Mouse (Mus musculus) ES-Bruce4 (cell line): ENCODE results near the gene Cacna1d. TPM values are rescaled to one million over a fixed set of nuclear protein-coding genes. Genes with fewer than 3 reads are reported as not detected.

Experiments
- H3K27ac ChIP-seq: 2 replicates; pipeline ENCODE4 v1.5.1; 2012; ENCODE audit warnings: low read length, inconsistent platforms; ENCODE audit not compliant: insufficient read depth
- H3K27me3 ChIP-seq: 2 replicates; pipeline ENCODE4 v1.6.1; 2012; ENCODE audit warnings: mild to moderate bottlenecking, low read length, inconsistent platforms; ENCODE audit not compliant: control insufficient read depth, poor library complexity, insufficient read depth, severe bottlenecking
- H3K36me3 ChIP-seq: 2 replicates; pipeline ENCODE4 v1.6.1; 2012; ENCODE audit warnings: inconsistent platforms, mild to moderate bottlenecking, low read length, moderate library complexity; ENCODE audit not compliant: control insufficient read depth, poor library complexity, insufficient read depth, severe bottlenecking
- H3K4me1 ChIP-seq: one replicate; pipeline ENCODE4 v1.8.1; 2011; ENCODE audit warnings: low read length; ENCODE audit not compliant: control insufficient read depth, insufficient read depth
- H3K4me3 ChIP-seq: 2 replicates; pipeline ENCODE4 v1.5.1; 2011; ENCODE audit warnings: low read depth, mild to moderate bottlenecking, low read length
- H3K9ac ChIP-seq: 2 replicates; pipeline ENCODE4 v1.6.1; 2012; ENCODE audit warnings: low read depth, mild to moderate bottlenecking, inconsistent platforms; ENCODE audit not compliant: poor library complexity, severe bottlenecking
- H3K9me3 ChIP-seq: replicated peaks from 2 replicates; pipeline ENCODE4 v1.6.1; 2012; ENCODE audit warnings: mild to moderate bottlenecking, low read length, inconsistent platforms; ENCODE audit not compliant: control insufficient read depth, poor library complexity, insufficient read depth, severe bottlenecking
- CTCF ChIP-seq: IDR thresholded peaks from one replicate; pipeline ENCODE4 v1.8.1; 2011; ENCODE audit warnings: low read depth, low read length
- EP300 ChIP-seq: IDR thresholded peaks from 2 replicates; pipeline ENCODE4 v1.6.1; 2011; ENCODE audit warnings: low read depth, low read length; ENCODE audit not compliant: insufficient read depth
- POLR2A ChIP-seq: IDR thresholded peaks from one replicate; pipeline ENCODE4 v1.8.1; 2011; ENCODE audit warnings: low read length; ENCODE audit not compliant: insufficient read depth
- polyA plus RNA-seq: library from polyadenylated mRNA; stranded (reverse); fragments of >200 nt; gene quantifications from 2 replicates; pipeline ENCODE4 v1.2.4, GENCODE M21; 2011; ENCODE audit warnings: low read depth; ENCODE audit not compliant: missing spikeins, insufficient read depth, insufficient read length

Cacna1d gene
- polyA plus RNA-seq, 1 experiment: 0.24 TPM

DNA sequence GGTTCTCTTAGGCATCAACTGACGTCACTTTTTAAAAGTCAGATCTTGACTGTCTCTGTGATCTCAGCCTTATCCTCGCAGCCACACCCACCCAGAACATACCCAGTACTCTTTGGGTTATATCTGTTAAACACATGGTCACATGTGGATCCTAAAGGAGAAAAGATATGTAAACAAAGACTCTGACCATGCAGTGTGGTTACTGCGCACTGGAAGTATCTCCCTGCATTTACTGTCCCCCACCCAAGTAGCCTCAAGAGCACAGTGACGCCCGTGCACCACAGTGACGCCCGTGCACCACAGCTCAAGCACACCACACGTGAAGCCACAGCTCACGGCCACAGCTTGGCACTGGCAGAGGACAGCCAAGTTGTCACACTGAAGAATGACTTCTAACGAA, 173.6 kb downstream of the Cacna1d start:
- TF ChIP-seq POLR2A (no peak), CTCF (no peak), EP300 (no peak)
- Histone ChIP-seq H3K9me3 (no peaks in the 10 kb centered on the region), H3K9ac (no peak overlapping the region), H3K4me1 (no peaks in the 10 kb centered on the region), H3K36me3 (no peaks in the 10 kb centered on the region), H3K27ac (no peak overlapping the region), H3K27me3 (no peaks in the 10 kb centered on the region), H3K4me3 (no peak overlapping the region)

DNA sequence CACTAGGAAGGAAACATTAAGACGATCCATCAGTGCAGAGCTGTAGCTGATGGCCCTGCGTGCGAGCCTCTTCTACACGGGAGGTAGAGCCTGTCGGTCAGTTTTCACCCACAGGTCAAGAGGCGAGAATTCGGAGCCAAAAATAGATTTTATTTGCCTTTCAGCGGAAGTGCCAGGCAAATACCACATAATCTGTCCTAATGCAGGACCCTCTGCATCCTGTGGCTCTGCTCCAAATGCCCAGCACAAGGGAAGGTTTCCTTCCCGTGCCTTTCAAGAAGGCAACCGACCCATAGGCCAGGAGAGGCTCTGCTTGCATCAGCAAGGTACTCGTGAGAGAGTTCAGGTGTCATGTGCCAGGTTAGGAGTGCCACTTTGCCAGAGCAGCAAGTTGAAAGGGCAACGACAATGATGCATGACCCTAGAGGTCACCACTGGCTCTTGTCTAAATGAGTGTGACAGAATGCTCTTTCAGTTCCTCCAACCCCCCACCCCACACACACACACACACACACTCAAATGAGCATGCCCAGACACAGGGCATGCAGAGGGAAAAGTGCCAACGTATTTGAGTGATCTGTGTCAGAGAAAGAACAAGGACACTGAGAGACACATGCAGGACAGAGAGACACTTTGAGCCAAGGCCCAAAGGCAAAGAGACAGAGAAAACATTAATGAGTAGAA, 179.9 kb downstream of the Cacna1d start:
- no peak for TF ChIP-seq POLR2A
- no peak for TF ChIP-seq CTCF
- TF ChIP-seq EP300: no peak
- H3K27ac ChIP-seq: no peak overlapping the region

DNA sequence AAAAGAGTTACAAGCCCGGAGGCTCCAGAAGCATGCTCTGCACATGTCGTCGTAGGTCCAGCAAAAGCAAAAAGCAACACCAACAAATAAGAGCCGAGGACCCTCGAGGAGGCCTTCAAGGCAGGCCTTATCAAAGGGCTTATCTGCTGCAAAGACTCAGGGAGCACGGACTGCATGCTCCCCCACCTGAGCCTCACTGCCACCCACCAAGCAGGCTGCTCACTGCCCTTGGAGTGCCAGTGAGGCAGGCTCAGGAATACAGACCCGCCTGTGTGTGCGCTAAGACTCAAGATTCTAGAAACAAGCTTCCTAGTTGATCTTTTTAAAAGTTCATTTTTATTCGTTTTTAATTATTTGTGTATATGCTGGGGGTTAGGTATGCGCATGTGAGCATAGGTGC, 181.0 kb downstream of the Cacna1d start:
- Histone ChIP-seq H3K4me1 (no peaks in the 10 kb centered on the region), H3K4me3 (no peak overlapping the region), H3K36me3 (no peaks in the 10 kb centered on the region), H3K27ac (no peak overlapping the region), H3K9ac (no peak overlapping the region), H3K9me3 (no peaks in the 10 kb centered on the region), H3K27me3 (no peaks in the 10 kb centered on the region)
- no peak for TF ChIP-seq CTCF
- no peak for TF ChIP-seq POLR2A
- no peak for TF ChIP-seq EP300

More for the DNA sequence above, 179.9 kb downstream of the Cacna1d start:
- no peaks in the 10 kb centered on the region for H3K9me3 ChIP-seq
- no peaks in the 10 kb centered on the region for H3K27me3 ChIP-seq
- no peaks in the 10 kb centered on the region for H3K36me3 ChIP-seq
- no peak overlapping the region for H3K9ac ChIP-seq
- no peak overlapping the region for H3K4me3 ChIP-seq
- no peaks in the 10 kb centered on the region for H3K4me1 ChIP-seq

DNA sequence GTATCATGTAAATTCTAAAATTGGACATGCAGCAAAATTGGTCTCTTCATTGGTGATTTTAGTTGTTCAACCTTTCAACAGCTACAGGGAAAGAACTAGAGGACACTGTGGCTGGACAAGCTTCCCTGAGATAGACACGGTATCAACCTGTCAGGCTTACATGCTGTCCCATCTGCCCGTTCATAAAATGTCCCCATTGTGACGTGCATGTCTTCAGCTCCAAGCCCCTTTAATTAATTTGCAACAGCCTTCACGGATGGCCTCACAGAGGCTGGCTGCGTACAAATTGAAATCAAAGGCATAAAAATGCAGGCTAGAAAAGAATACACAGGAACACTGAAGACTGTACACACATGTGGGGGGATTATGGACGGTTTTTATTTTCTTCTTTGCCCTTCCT, 185.0 kb downstream of the Cacna1d start:
- Histone ChIP-seq H3K4me1 (no peaks in the 10 kb centered on the region), H3K27ac (no peak overlapping the region), H3K27me3 (no peaks in the 10 kb centered on the region), H3K36me3 (no peaks in the 10 kb centered on the region), H3K4me3 (no peak overlapping the region), H3K9ac (no peak overlapping the region), H3K9me3 (no peaks in the 10 kb centered on the region)
- no peak for TF ChIP-seq POLR2A
- no peak for TF ChIP-seq EP300
- TF ChIP-seq CTCF: no peak

DNA sequence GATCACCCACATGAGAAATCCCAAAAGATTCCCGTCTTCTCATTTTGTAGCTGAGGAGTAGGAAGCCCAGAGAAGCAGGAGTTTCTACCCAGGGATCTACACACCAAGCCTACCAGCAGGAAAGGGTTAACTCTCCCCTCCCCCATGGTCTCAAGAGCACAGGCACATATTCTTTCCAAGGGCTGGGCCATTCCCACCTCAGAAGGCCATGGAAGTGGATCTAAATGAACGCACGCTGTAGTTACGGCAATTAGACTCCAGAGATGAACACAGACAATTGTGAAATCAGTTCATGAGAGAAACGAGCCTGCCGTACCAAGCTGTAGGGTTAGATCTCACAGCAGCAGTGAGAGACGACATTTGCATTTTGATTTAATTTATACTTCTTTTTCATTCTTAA, 191.3 kb downstream of the Cacna1d start:
- H3K4me3 ChIP-seq: no peak overlapping the region
- no peak overlapping the region for H3K27ac ChIP-seq
- H3K9me3 ChIP-seq: no peaks in the 10 kb centered on the region
- no peaks in the 10 kb centered on the region for H3K27me3 ChIP-seq
- H3K9ac ChIP-seq: no peak overlapping the region
- H3K36me3 ChIP-seq: no peaks in the 10 kb centered on the region
- no peak for TF ChIP-seq EP300
- TF ChIP-seq POLR2A: no peak
- no peak for TF ChIP-seq CTCF
- no peaks in the 10 kb centered on the region for H3K4me1 ChIP-seq

DNA sequence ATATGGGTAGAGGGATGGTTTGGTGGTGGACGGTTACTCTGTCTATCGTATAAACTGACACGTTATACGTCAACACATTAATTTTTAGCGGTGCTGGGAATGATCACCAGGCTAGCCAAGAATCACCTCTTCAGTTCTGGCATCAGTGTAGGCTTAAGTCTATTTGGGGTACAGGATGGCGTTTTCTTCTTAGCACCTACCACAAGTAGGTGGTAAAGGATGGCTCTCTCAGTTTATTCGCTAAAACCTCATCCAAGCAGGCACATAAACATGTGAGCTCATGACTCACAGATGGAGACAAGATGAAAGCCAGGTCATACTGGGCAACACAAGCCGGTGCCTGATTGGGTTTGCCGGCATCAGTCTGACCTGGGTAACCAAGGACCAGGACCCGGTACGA, 193.8 kb downstream of the Cacna1d start:
- Histone ChIP-seq H3K9ac (no peak overlapping the region), H3K4me3 (no peak overlapping the region), H3K9me3 (no peaks in the 10 kb centered on the region), H3K4me1 (no peaks in the 10 kb centered on the region), H3K27me3 (no peaks in the 10 kb centered on the region), H3K36me3 (no peaks in the 10 kb centered on the region), H3K27ac (no peak overlapping the region)
- TF ChIP-seq POLR2A (no peak), EP300 (no peak), CTCF (no peak)
